Mouse (Mus musculus) G1E (cell line): ENCODE measurements at regions not wholly inside any gene's neighbourhood (a gene's known extent, or its start where the extent isn't known, plus 50 kb on each side); places are given as distances from the start of the nearest gene placed in this dataset.
"Not testable (repeated sequence)": the region's sequence is repeated elsewhere in the genome, so short reads cannot be mapped to it uniquely, and the experiment has no call there.

Experiments
- ATAC-seq: 2 replicates; pipeline ENCODE4 v1.8.0; 2016; ENCODE audit warnings: mild to moderate bottlenecking; ENCODE audit not compliant: insufficient number of reproducible peaks, poor library complexity, low FRiP score, severe bottlenecking; ENCODE audit errors: extremely low read depth
- DNase-seq: peaks from one replicate; pipeline ENCODE4 v3.0.0; 2012; ENCODE audit warnings: low spot score
- H3K27me3 ChIP-seq: 2 replicates; pipeline ENCODE4 v1.6.1; 2012; ENCODE audit warnings: mild to moderate bottlenecking, low read length, inconsistent platforms; ENCODE audit not compliant: insufficient read depth
- H3K36me3 ChIP-seq: replicated peaks from 2 replicates; pipeline ENCODE3; 2012; ENCODE audit warnings: mild to moderate bottlenecking, inconsistent platforms
- H3K4me1 ChIP-seq: 2 replicates; pipeline ENCODE4 v1.6.1; 2012; ENCODE audit warnings: low read depth, low read length, inconsistent platforms, mixed read lengths; ENCODE audit not compliant: insufficient read depth
- H3K4me3 ChIP-seq: 2 replicates; pipeline ENCODE4 v1.5.1; 2012; ENCODE audit warnings: low read depth, mild to moderate bottlenecking, inconsistent platforms, low read length, moderate library complexity, mixed read lengths
- H3K9me3 ChIP-seq: replicated peaks from 2 replicates; pipeline ENCODE4 v1.6.1; 2012; ENCODE audit warnings: inconsistent platforms
- CTCF ChIP-seq: IDR thresholded peaks from 2 replicates; pipeline ENCODE4 v1.5.1; 2012; ENCODE audit warnings: low read depth, low read length, inconsistent platforms, mixed read lengths
- GATA1 ChIP-seq: IDR thresholded peaks from 2 replicates; pipeline ENCODE4 v1.6.1; 2012; ENCODE audit warnings: borderline replicate concordance, low read length, inconsistent platforms, mixed read lengths
- GATA2 ChIP-seq: IDR thresholded peaks from 2 replicates; pipeline ENCODE4 v1.6.1; 2012; ENCODE audit warnings: low read depth, low read length, inconsistent platforms, borderline replicate concordance
- POLR2AphosphoS5 ChIP-seq: IDR thresholded peaks from 2 replicates; pipeline ENCODE4 v1.6.1; 2012; ENCODE audit warnings: low read depth, low read length, inconsistent platforms; ENCODE audit not compliant: insufficient replicate concordance
- TAL1 ChIP-seq: conservative IDR thresholded peaks from 2 replicates; pipeline ENCODE4 v1.6.1; 2012; ENCODE audit warnings: low read depth, low read length, inconsistent platforms, mixed read lengths

DNA sequence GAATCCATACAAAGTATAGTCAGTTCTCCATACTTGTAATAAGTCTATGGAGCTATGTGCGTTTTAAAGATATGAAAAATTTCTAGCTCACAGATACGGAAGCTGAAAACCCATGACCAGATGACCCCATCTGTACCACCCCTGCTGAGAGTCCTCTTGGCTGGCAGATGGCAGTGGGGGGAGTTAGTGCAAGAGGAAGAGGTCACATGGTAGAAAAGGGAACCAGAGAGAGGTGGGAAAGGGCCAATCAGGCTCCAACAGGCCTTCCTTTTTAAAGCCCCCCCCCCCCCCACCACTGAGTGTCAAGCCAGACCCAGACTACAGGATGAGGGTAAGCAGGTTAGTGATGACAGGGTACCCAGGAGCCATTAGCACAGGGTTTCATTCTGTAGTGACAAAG is 86.4 kb upstream of the Klf13 start:
- ATAC-seq, result no peak
- Histone ChIP-seq H3K27me3 (peaks cover 9% of the 10 kb centered on the region), H3K36me3 (no peaks in the 10 kb centered on the region), H3K4me3 (no peak overlapping the region), H3K4me1 (peaks cover 33% of the 10 kb centered on the region), H3K9me3 (no peaks in the 10 kb centered on the region)
- DNase-seq, result no peak
- TF ChIP-seq GATA1 (no peak), GATA2 (no peak), CTCF (no peak)

DNA sequence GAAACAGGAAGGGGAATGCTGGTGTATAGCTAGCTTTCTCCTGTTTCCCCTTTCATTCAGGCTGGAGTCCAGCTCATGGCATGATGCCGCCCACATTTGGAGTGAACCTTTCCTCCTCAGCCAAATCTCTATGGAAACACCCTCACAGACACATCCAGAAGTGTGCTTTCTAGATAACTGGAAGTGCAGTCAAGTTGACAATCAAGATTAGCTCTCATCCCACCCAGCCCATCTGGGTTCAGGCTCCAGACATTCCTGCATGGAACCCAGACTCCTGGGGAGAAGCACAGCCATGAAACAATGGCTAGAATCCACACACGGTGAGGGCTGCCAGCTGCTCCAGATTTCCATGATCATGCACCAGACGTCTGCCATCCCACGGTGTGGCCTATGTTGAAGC is 85.5 kb upstream of the Klf13 start:
- Histone ChIP-seq H3K27me3 (peaks cover 9% of the 10 kb centered on the region), H3K4me1 (peaks cover 33% of the 10 kb centered on the region), H3K9me3 (no peaks in the 10 kb centered on the region), H3K36me3 (no peaks in the 10 kb centered on the region), H3K4me3 (no peak overlapping the region)
- no peak for TF ChIP-seq POLR2AphosphoS5
- TF ChIP-seq GATA2, result no peak
- TF ChIP-seq CTCF, result no peak
- no peak for TF ChIP-seq GATA1
- no peak for TF ChIP-seq TAL1
- DNase-seq (no peak), ATAC-seq (no peak)

DNA sequence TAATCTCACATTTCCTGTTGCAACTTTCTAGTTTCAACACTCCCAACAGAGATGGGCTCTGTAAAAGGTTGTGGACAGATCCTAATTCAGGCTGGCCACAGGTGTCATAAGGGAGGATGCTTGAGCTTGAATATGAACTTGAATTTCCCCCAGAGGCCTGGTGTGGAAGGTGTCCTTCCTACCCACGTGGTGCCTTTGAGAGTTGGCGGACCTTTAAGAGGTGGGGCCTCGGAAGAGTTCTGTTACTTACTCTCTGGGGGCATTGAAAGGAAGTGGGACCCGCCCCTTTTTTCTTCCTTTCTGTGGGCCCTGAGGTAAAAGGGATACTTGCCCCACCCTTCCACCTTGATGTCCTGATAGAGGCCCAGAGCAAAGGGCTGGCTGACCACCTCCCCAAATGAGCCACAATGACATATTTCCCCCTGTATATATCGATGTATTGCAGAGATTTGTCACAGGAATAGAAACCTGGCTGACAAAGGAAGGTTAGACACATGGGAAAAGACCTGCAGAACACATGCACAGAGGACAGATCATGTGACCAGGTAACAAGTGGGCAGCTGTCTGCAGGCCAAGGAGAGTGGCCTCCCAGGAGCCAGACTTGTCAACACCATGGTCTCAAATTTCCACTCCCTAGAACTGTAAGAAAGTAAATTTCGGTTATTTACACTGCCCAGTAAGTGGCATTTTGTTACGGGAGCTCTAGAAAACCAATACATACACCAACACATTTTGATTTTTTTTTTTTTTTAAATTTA is 84.2 kb upstream of the Klf13 start:
- peaks cover 9% of the 10 kb centered on the region; the same call in 1 of the 2 replicates for H3K27me3 ChIP-seq
- no peak overlapping the region for H3K4me3 ChIP-seq
- TF ChIP-seq GATA2 (no peak), TAL1 (no peak), POLR2AphosphoS5 (no peak), GATA1 (no peak), CTCF (no peak)
- H3K4me1 ChIP-seq, result peaks cover 33% of the 10 kb centered on the region
- ATAC-seq (no peak), DNase-seq (no peak)
- no peaks in the 10 kb centered on the region for H3K36me3 ChIP-seq
- H3K9me3 ChIP-seq, result no peaks in the 10 kb centered on the region

DNA sequence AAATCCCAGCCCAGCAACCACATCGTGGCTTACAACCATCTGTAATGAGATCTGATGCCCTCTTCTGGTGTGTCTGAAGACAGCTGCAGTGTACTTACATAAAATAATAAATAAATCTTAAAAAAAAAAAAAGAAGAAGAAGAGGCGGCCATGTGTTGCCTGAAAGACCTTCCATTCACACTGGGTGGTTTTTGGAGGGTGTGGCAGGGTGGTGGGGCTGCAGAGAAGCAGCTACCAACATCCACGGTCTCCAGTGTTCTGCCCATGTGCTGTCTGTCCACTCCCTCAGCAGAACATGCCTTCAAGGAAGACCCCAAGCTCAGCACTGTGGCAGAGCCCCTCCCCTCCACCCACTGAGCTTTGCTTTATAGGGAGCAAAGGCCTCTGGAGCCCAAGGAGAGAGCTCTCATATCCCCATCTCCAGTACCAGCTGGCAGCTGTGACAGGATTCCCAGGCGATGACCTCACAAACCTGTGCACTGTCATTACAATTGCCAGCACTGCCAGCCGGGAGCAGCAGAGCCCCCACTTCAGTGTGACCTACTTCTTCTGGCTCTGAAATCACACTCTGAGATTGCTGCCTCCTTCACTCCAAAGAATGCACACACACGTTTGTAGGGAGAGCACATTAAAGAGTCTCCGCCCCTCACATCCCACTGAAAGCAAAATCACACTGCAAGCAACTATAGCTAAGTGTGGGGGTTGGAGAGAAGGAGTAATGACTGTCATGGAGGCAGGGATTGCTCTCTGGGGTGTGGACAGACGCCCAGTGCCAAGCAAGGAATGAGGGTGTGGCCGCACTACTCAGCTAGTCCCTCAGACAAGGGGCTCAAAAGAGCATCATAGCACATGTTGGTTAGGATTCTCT is 82.8 kb upstream of the Klf13 start:
- Histone ChIP-seq H3K4me1 (peaks cover 37% of the 10 kb centered on the region), H3K9me3 (no peaks in the 10 kb centered on the region), H3K27me3 (no peaks in the 10 kb centered on the region; the same call in 1 of the 2 replicates), H3K4me3 (no peak overlapping the region), H3K36me3 (no peaks in the 10 kb centered on the region)
- DNase-seq (no peak), ATAC-seq (no peak)
- TF ChIP-seq GATA2, result no peak
- no peak for TF ChIP-seq TAL1
- TF ChIP-seq POLR2AphosphoS5, result no peak
- no peak for TF ChIP-seq GATA1
- TF ChIP-seq CTCF, result no peak

GRCm38 (mm10) chr7:64018107-64018506 is 79.4 kb upstream of the Klf13 start:
- no peaks in the 10 kb centered on the region for H3K9me3 ChIP-seq
- ATAC-seq (no peak), DNase-seq (no peak)
- no peak overlapping the region for H3K4me3 ChIP-seq
- peaks cover 53% of the 10 kb centered on the region for H3K4me1 ChIP-seq
- no peaks in the 10 kb centered on the region for H3K36me3 ChIP-seq
- TF ChIP-seq CTCF (no peak), GATA2 (no peak), GATA1 (no peak), POLR2AphosphoS5 (no peak), TAL1 (no peak)
- H3K27me3 ChIP-seq, result no peaks in the 10 kb centered on the region

DNA sequence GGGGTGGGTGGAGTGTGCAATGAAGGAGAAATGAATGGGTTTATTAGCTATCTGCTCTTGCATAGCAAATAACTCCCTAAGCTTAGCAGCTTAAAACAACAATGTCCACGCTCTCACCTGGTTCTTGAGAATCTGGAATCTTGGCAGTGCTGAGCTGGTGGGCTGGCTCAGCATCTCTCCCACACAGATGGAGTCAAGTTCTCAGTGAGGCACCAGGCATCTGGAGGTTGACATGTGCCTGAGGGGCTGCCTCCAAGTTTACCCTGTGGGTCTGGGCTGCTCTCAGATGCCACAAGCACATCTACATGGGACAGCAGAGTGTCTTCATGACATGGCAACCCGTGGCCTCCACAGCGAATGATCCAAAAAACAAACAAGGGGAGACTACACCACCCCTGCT is 78.2 kb upstream of the Klf13 start:
- Histone ChIP-seq H3K9me3 (no peaks in the 10 kb centered on the region), H3K4me1 (peaks cover 52% of the 10 kb centered on the region), H3K36me3 (no peaks in the 10 kb centered on the region), H3K4me3 (no peak overlapping the region), H3K27me3 (no peaks in the 10 kb centered on the region)
- ATAC-seq (no peak), DNase-seq (no peak)
- TF ChIP-seq GATA1 (no peak), POLR2AphosphoS5 (no peak), TAL1 (no peak), GATA2 (no peak), CTCF (no peak)

DNA sequence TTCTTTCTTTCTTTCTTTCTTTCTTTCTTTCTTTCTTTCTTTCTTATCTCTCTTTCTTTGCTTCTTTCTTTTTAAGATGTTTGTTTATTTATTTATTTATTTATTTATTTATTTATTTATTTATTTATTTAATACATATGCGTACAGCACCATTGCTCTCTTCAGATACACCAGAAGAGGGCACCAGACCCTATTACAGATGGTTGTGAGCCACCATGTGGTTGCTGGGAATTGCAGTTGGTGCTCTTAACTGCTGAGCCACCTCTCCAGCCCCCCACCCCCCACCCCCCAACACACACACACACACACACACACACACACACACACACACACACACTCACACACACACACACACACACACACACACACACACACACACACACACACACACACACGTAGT is 76.4 kb upstream of the Klf13 start:
- H3K27me3 ChIP-seq, ATAC-seq, H3K9me3 ChIP-seq, H3K4me3 ChIP-seq, H3K36me3 ChIP-seq, DNase-seq: not testable (repeated sequence)
- H3K4me1 ChIP-seq, result peaks cover 62% of the 10 kb centered on the region
